Mouse (Mus musculus) heart, postnatal 0 days (tissue): Measurements from ENCODE around the gene Zfp131.

Source experiments
- CTCF ChIP-seq: IDR thresholded peaks from 2 replicates; pipeline ENCODE4 v1.5.1; 2016; ENCODE audit warnings: antibody characterized with exemption, control low read depth, low read depth
- EP300 ChIP-seq: IDR thresholded peaks from 2 replicates; pipeline ENCODE4 v1.6.1; 2016; ENCODE audit warnings: antibody characterized with exemption, low read depth

- TF ChIP-seq CTCF: no peak
- TF ChIP-seq EP300: no peak
These were observed 33.9 kb downstream of the Zfp131 start for GRCm38 (mm10) chr13:119756831-119757230.
